7 mouse cellular contexts compared by ENCODE assay signal in genomic region chr7:28435660-28436259, GRCm38 (mm10). TPM values are rescaled to one million over a fixed set of nuclear protein-coding genes. Genes with fewer than 3 reads are reported as not detected.
DNase-seq lines count a peak whose midpoint lies in the region; ATAC-seq lines count a peak whose summit lies in the region.

No protein-coding gene starts in this region.

- no peaks in the 10 kb centered on the region for H3K27me3 ChIP-seq in kidney, embryonic 14.5 days (ENCODE audit: control insufficient read depth, insufficient read depth, low read length)

- peaks cover 15% of the 10 kb centered on the region; the same call in 1 of the 2 replicates for H3K36me3 ChIP-seq in kidney, embryonic 14.5 days (ENCODE audit: control insufficient read depth, insufficient read depth, low read length)
- no peaks in the 10 kb centered on the region for H3K36me3 ChIP-seq in macrophage (ENCODE audit: inconsistent target)

- no peak overlapping the region for H3K27ac ChIP-seq in kidney, embryonic 14.5 days (ENCODE audit: low read depth, low read length)
- no peak overlapping the region for H3K27ac ChIP-seq in macrophage

- H3K4me2 ChIP-seq in kidney, embryonic 14.5 days (replicated peaks; ENCODE audit: low read depth, low read length), result peak overlapping the region; percentile 77

- peak; percentile 25 for ATAC-seq in kidney, embryonic 14.5 days (ENCODE audit: low FRiP score, low TSS enrichment)

- no peaks in the 10 kb centered on the region for H3K9me3 ChIP-seq in kidney, embryonic 14.5 days (ENCODE audit: control insufficient read depth, low read length)

- WGBS in kidney, embryonic 14.5 days, result under 1% methylated on average over 21 of the region's 70 CpGs
- WGBS in macrophage (ENCODE audit: missing documents), result 2% methylated on average over 50 of the region's 70 CpGs

- peak; percentile 46 to 50 for DNase-seq in spleen, postnatal 10 days (ENCODE audit: low spot score in 2 of 2)
- no peak for DNase-seq in spleen, adult 18-20 months
- peak; percentile 74 for DNase-seq in cerebellum, adult 9-11 months
- peak; percentile 32 for DNase-seq in gastrocnemius, postnatal 14 days
- peak; percentile 74 for DNase-seq in testis, postnatal 14 days (ENCODE audit: low spot score)

- H3K79me2 ChIP-seq in macrophage (ENCODE audit: inconsistent target), result peaks cover 50% of the 10 kb centered on the region

- 0 out of 2 replicates have a peak, but pooled peaks cover 15% of the 10 kb centered on the region for H3K4me1 ChIP-seq in kidney, embryonic 14.5 days (ENCODE audit: control insufficient read depth, insufficient read depth, low read length)

- intact Hi-C loops in gastrocnemius, postnatal 14 days (cut with DNase I; ENCODE audit: low total_unique reads), result no loop called here

- H3K4me3 ChIP-seq in kidney, embryonic 14.5 days (ENCODE audit: low read length), result peak overlapping the region; percentile 93
- H3K4me3 ChIP-seq in macrophage (ENCODE audit: inconsistent target), result peak overlapping the region; percentile 48

- peak overlapping the region; percentile 93 for H3K9ac ChIP-seq in kidney, embryonic 14.5 days (ENCODE audit: low read depth, low read length)

RNA-seq across cellular contexts. Expression of gene Gmfg, which starts 1.5 kb away (rescaled TPM):
- 1 to 10 TPM; 5.3 to 5.9 TPM for total RNA-seq in gastrocnemius, postnatal 14 days (2021)
- polyA plus RNA-seq in kidney, embryonic 14.5 days (2014; fragmentation: Nextera tagmentation; extraction: Ambion mirVana), result 11.8 and 17.9 TPM in 2 replicates
- total RNA-seq in macrophage (2018; cell fraction: chromatin; rRNA removed), result 10 to 100 TPM in 22 of 26 experiments, 1 to 10 TPM in 4; 3.0 to 77.3 (median 33.3) TPM
- 100 to 1,000 TPM; 105 to 245 (median 163) TPM for total RNA-seq in macrophage (2018; cell fraction: cytosol; rRNA removed)
- total RNA-seq in macrophage (2018; cell fraction: nucleus; rRNA removed), result 100 to 1,000 TPM in 1 of 26 experiments, 10 to 100 TPM in 24, 1 to 10 TPM in 1; 8.7 to 100 (median 48.2) TPM
- polyA plus RNA-seq in macrophage (2018), result 66.4 to 177 TPM (median 158 TPM) in 3 replicates

RNA-seq across cellular contexts. Expression of gene Lrfn1, which starts 16.0 kb away (rescaled TPM):
- 1 to 10 TPM; 1.2 to 1.4 TPM for total RNA-seq in gastrocnemius, postnatal 14 days (2021)
- 3.2 and 4.9 TPM in 2 replicates for polyA plus RNA-seq in kidney, embryonic 14.5 days (2014; fragmentation: Nextera tagmentation; extraction: Ambion mirVana)
- 1 to 10 TPM in 10 of 26 experiments, under 1 TPM in 7, not detected in 9; 0.33 to 2.3 (median 1.3) TPM for total RNA-seq in macrophage (2018; cell fraction: chromatin; rRNA removed)
- 1 to 10 TPM in 13 of 26 experiments, under 1 TPM in 13; 0.29 to 2.3 (median 0.99) TPM for total RNA-seq in macrophage (2018; cell fraction: cytosol; rRNA removed)
- 1 to 10 TPM in 19 of 26 experiments, under 1 TPM in 7; 0.54 to 4.0 (median 1.6) TPM for total RNA-seq in macrophage (2018; cell fraction: nucleus; rRNA removed)
- polyA plus RNA-seq in macrophage (2018), result 0.24 to 1.4 TPM (median 0.89 TPM) in 3 replicates

RNA-seq across cellular contexts. Expression of gene Paf1, which starts 43.0 kb away (rescaled TPM):
- 10 to 100 TPM; 32.9 to 34.8 TPM for total RNA-seq in gastrocnemius, postnatal 14 days (2021)
- 68.4 and 82.1 TPM in 2 replicates for polyA plus RNA-seq in kidney, embryonic 14.5 days (2014; fragmentation: Nextera tagmentation; extraction: Ambion mirVana)
- total RNA-seq in macrophage (2018; cell fraction: chromatin; rRNA removed), result 100 to 1,000 TPM; 101 to 451 (median 214) TPM
- total RNA-seq in macrophage (2018; cell fraction: cytosol; rRNA removed), result 10 to 100 TPM; 37.2 to 79.3 (median 58.5) TPM
- total RNA-seq in macrophage (2018; cell fraction: nucleus; rRNA removed), result 100 to 1,000 TPM in 20 of 26 experiments, 10 to 100 TPM in 6; 77.1 to 321 (median 147) TPM
- 72.5 to 257 TPM (median 75.2 TPM) in 3 replicates for polyA plus RNA-seq in macrophage (2018)

RNA-seq across cellular contexts. Expression of gene Med29, which starts 43.3 kb away (rescaled TPM):
- total RNA-seq in gastrocnemius, postnatal 14 days (2021), result 10 to 100 TPM; 20.7 to 20.9 TPM
- polyA plus RNA-seq in kidney, embryonic 14.5 days (2014; fragmentation: Nextera tagmentation; extraction: Ambion mirVana), result 54.5 and 68.8 TPM in 2 replicates
- 10 to 100 TPM in 2 of 26 experiments, 1 to 10 TPM in 24; 2.6 to 11.9 (median 5.0) TPM for total RNA-seq in macrophage (2018; cell fraction: chromatin; rRNA removed)
- 10 to 100 TPM in 22 of 26 experiments, 1 to 10 TPM in 4; 8.8 to 16.2 (median 11.9) TPM for total RNA-seq in macrophage (2018; cell fraction: cytosol; rRNA removed)
- 10 to 100 TPM in 2 of 26 experiments, 1 to 10 TPM in 24; 2.4 to 10.8 (median 5.4) TPM for total RNA-seq in macrophage (2018; cell fraction: nucleus; rRNA removed)
- 13.6 to 20.0 TPM (median 16.3 TPM) in 3 replicates for polyA plus RNA-seq in macrophage (2018)

RNA-seq across cellular contexts. Expression of gene Zfp36, which starts 55.7 kb away (rescaled TPM):
- 10 to 100 TPM in 1 of 2 experiments, 1 to 10 TPM in 1; 5.9 to 11.6 TPM for total RNA-seq in gastrocnemius, postnatal 14 days (2021)
- polyA plus RNA-seq in kidney, embryonic 14.5 days (2014; fragmentation: Nextera tagmentation; extraction: Ambion mirVana), result 8.3 and 10.7 TPM in 2 replicates
- total RNA-seq in macrophage (2018; cell fraction: chromatin; rRNA removed), result 1,000 to 10,000 TPM in 2 of 26 experiments, 100 to 1,000 TPM in 22, 10 to 100 TPM in 2; 91.8 to 1,107 (median 329) TPM
- total RNA-seq in macrophage (2018; cell fraction: cytosol; rRNA removed), result 1,000 to 10,000 TPM in 13 of 26 experiments, 100 to 1,000 TPM in 13; 132 to 2,956 (median 939) TPM
- 1,000 to 10,000 TPM in 15 of 26 experiments, 100 to 1,000 TPM in 11; 163 to 2,419 (median 1,098) TPM for total RNA-seq in macrophage (2018; cell fraction: nucleus; rRNA removed)
- polyA plus RNA-seq in macrophage (2018), result 67.8 to 98.8 TPM (median 74.9 TPM) in 3 replicates

Comparison
In these comparisons a context has a peak if more than half of its experiments do, and no peak if none do; other contexts are left out.
1. DNase-seq: peak in spleen, postnatal 10 days (2 of 2), cerebellum, adult 9-11 months (single experiment), gastrocnemius, postnatal 14 days (single experiment) and testis, postnatal 14 days (single experiment); none in spleen, adult 18-20 months (0 of 2).